Mouse (Mus musculus): ENCODE data around the gene Wwox. TPM values are rescaled to one million over a fixed set of nuclear protein-coding genes. Genes with fewer than 3 reads are reported as not detected.

The Wwox gene
- polyA plus RNA-seq, 1 experiment from 2014 or later: 20.2 TPM

- H3K9ac ChIP-seq (replicated peaks; ENCODE audit: low read length): no peak overlapping the region
- H3K27ac ChIP-seq (ENCODE audit: low read length): no peak overlapping the region
- WGBS: 82% methylated on average over 6 of the region's 6 CpGs
- no peaks in the 10 kb centered on the region for H3K36me3 ChIP-seq (ENCODE audit: insufficient read depth, low read length)
- no peak for ATAC-seq (ENCODE audit: low FRiP score, low TSS enrichment)
- peaks cover 5% of the 10 kb centered on the region; the same call in 1 of the 2 replicates for H3K4me1 ChIP-seq (ENCODE audit: insufficient read depth, low read length)
- no peak overlapping the region for H3K4me3 ChIP-seq (ENCODE audit: low read length)
- no peak overlapping the region for H3K4me2 ChIP-seq (replicated peaks; ENCODE audit: low read depth, low read length)
- no peaks in the 10 kb centered on the region for H3K27me3 ChIP-seq (ENCODE audit: insufficient read depth, low read length)
- H3K9me3 ChIP-seq (ENCODE audit: low read length): no peaks in the 10 kb centered on the region
These were observed 871.5 kb downstream of the Wwox start for GRCm38 (mm10) chr8:115311003-115311402.

GRCm38 (mm10) chr8:115312371-115312770, 872.9 kb downstream of the Wwox start:
- peaks cover 4% of the 10 kb centered on the region; the same call in 1 of the 2 replicates for H3K4me1 ChIP-seq (ENCODE audit: insufficient read depth, low read length)
- no peak overlapping the region for H3K9ac ChIP-seq (replicated peaks; ENCODE audit: low read length)
- no peaks in the 10 kb centered on the region for H3K27me3 ChIP-seq (ENCODE audit: insufficient read depth, low read length)
- no peak overlapping the region for H3K4me2 ChIP-seq (replicated peaks; ENCODE audit: low read depth, low read length)
- no peaks in the 10 kb centered on the region for H3K36me3 ChIP-seq (ENCODE audit: insufficient read depth, low read length)
- H3K4me3 ChIP-seq (ENCODE audit: low read length): no peak overlapping the region
- WGBS: 68% methylated on average over 2 of the region's 2 CpGs
- H3K9me3 ChIP-seq (ENCODE audit: low read length): no peaks in the 10 kb centered on the region
- ATAC-seq (ENCODE audit: low FRiP score, low TSS enrichment): no peak
- no peak overlapping the region for H3K27ac ChIP-seq (ENCODE audit: low read length)

GRCm38 (mm10) chr8:115322501-115322900, 883.0 kb downstream of the Wwox start:
- Histone ChIP-seq H3K27ac (ENCODE audit: low read length) (no peak overlapping the region), H3K4me3 (ENCODE audit: low read length) (no peak overlapping the region), H3K4me2 (replicated peaks; ENCODE audit: low read depth, low read length) (no peak overlapping the region), H3K4me1 (ENCODE audit: insufficient read depth, low read length) (no peaks in the 10 kb centered on the region), H3K27me3 (ENCODE audit: insufficient read depth, low read length) (no peaks in the 10 kb centered on the region), H3K9me3 (ENCODE audit: low read length) (no peaks in the 10 kb centered on the region), H3K9ac (replicated peaks; ENCODE audit: low read length) (no peak overlapping the region), H3K36me3 (ENCODE audit: insufficient read depth, low read length) (no peaks in the 10 kb centered on the region)
- no peak for ATAC-seq (ENCODE audit: low FRiP score, low TSS enrichment)
- WGBS: 90% methylated on average over 5 of the region's 5 CpGs

GRCm38 (mm10) chr8:115330671-115331070, 891.2 kb downstream of the Wwox start:
- Histone ChIP-seq H3K4me1 (ENCODE audit: insufficient read depth, low read length) (no peaks in the 10 kb centered on the region), H3K9me3 (ENCODE audit: low read length) (no peaks in the 10 kb centered on the region), H3K4me2 (replicated peaks; ENCODE audit: low read depth, low read length) (no peak overlapping the region), H3K4me3 (ENCODE audit: low read length) (no peak overlapping the region), H3K36me3 (ENCODE audit: insufficient read depth, low read length) (no peaks in the 10 kb centered on the region), H3K27ac (ENCODE audit: low read length) (no peak overlapping the region), H3K9ac (replicated peaks; ENCODE audit: low read length) (no peak overlapping the region), H3K27me3 (ENCODE audit: insufficient read depth, low read length) (no peaks in the 10 kb centered on the region)
- WGBS: 81% methylated on average over 11 of the region's 11 CpGs
- no peak for ATAC-seq (ENCODE audit: low FRiP score, low TSS enrichment)

GRCm38 (mm10) chr8:115333972-115334371, 894.5 kb downstream of the Wwox start:
- Histone ChIP-seq H3K9me3 (ENCODE audit: low read length) (no peaks in the 10 kb centered on the region), H3K27ac (ENCODE audit: low read length) (no peak overlapping the region), H3K36me3 (ENCODE audit: insufficient read depth, low read length) (no peaks in the 10 kb centered on the region), H3K4me1 (ENCODE audit: insufficient read depth, low read length) (no peaks in the 10 kb centered on the region), H3K4me2 (replicated peaks; ENCODE audit: low read depth, low read length) (no peak overlapping the region), H3K4me3 (ENCODE audit: low read length) (no peak overlapping the region), H3K9ac (replicated peaks; ENCODE audit: low read length) (no peak overlapping the region), H3K27me3 (ENCODE audit: insufficient read depth, low read length) (no peaks in the 10 kb centered on the region)
- no peak for ATAC-seq (ENCODE audit: low FRiP score, low TSS enrichment)
- 86% methylated on average over 3 of the region's 3 CpGs for WGBS

GRCm38 (mm10) chr8:115336361-115336760, 896.9 kb downstream of the Wwox start:
- Histone ChIP-seq H3K4me1 (ENCODE audit: insufficient read depth, low read length) (no peaks in the 10 kb centered on the region), H3K36me3 (ENCODE audit: insufficient read depth, low read length) (no peaks in the 10 kb centered on the region), H3K9ac (replicated peaks; ENCODE audit: low read length) (no peak overlapping the region), H3K4me3 (ENCODE audit: low read length) (no peak overlapping the region), H3K27me3 (ENCODE audit: insufficient read depth, low read length) (no peaks in the 10 kb centered on the region), H3K27ac (ENCODE audit: low read length) (no peak overlapping the region), H3K9me3 (ENCODE audit: low read length) (no peaks in the 10 kb centered on the region), H3K4me2 (replicated peaks; ENCODE audit: low read depth, low read length) (no peak overlapping the region)
- 88% methylated on average over 1 of the region's 1 CpGs for WGBS
- no peak for ATAC-seq (ENCODE audit: low FRiP score, low TSS enrichment)

- Histone ChIP-seq H3K4me2 (replicated peaks; ENCODE audit: low read depth, low read length) (no peak overlapping the region), H3K27ac (ENCODE audit: low read length) (no peak overlapping the region), H3K4me1 (ENCODE audit: insufficient read depth, low read length) (no peaks in the 10 kb centered on the region), H3K27me3 (ENCODE audit: insufficient read depth, low read length) (no peaks in the 10 kb centered on the region), H3K9ac (replicated peaks; ENCODE audit: low read length) (no peak overlapping the region), H3K9me3 (ENCODE audit: low read length) (no peaks in the 10 kb centered on the region), H3K4me3 (ENCODE audit: low read length) (no peak overlapping the region), H3K36me3 (ENCODE audit: insufficient read depth, low read length) (no peaks in the 10 kb centered on the region)
- 86% methylated on average over 6 of the region's 6 CpGs for WGBS
- no peak for ATAC-seq (ENCODE audit: low FRiP score, low TSS enrichment)
These were observed 909.2 kb downstream of the Wwox start for GRCm38 (mm10) chr8:115348704-115349103.

- 56% methylated on average over 6 of the region's 6 CpGs for WGBS
- H3K9ac ChIP-seq (replicated peaks; ENCODE audit: low read length): no peak overlapping the region
- no peak for ATAC-seq (ENCODE audit: low FRiP score, low TSS enrichment)
These were observed 911.3 kb downstream of the Wwox start for GRCm38 (mm10) chr8:115350707-115351106.

GRCm38 (mm10) chr8:115357663-115358335, 918.3 kb downstream of the Wwox start:
- H3K27me3 ChIP-seq (ENCODE audit: insufficient read depth, low read length): 0 out of 2 replicates have a peak, but pooled peaks cover 3% of the 10 kb centered on the region
- peak overlapping the region; percentile 29; the same call in 1 of the 2 replicates for H3K4me2 ChIP-seq (replicated peaks; ENCODE audit: low read depth, low read length)
- peaks cover 6% of the 10 kb centered on the region for H3K4me1 ChIP-seq (ENCODE audit: insufficient read depth, low read length)
- no peak overlapping the region for H3K27ac ChIP-seq (ENCODE audit: low read length)
- H3K4me3 ChIP-seq (ENCODE audit: low read length): no peak overlapping the region
- H3K9ac ChIP-seq (replicated peaks; ENCODE audit: low read length): no peak overlapping the region
- H3K9me3 ChIP-seq (ENCODE audit: low read length): peaks cover 15% of the 10 kb centered on the region
- 0 out of 2 replicates have a peak, but pooled peaks cover 3% of the 10 kb centered on the region for H3K36me3 ChIP-seq (ENCODE audit: insufficient read depth, low read length)
- WGBS: 38% methylated on average over 16 of the region's 16 CpGs
- ATAC-seq (ENCODE audit: low FRiP score, low TSS enrichment): no peak

More at GRCm38 (mm10) chr8:115350707-115351106, 911.3 kb downstream of the Wwox start:
- H3K27me3 ChIP-seq (ENCODE audit: insufficient read depth, low read length): no peaks in the 10 kb centered on the region
- H3K4me1 ChIP-seq (ENCODE audit: insufficient read depth, low read length): no peaks in the 10 kb centered on the region
- H3K4me2 ChIP-seq (replicated peaks; ENCODE audit: low read depth, low read length): no peak overlapping the region
- 0 out of 2 replicates have a peak, but pooled peaks cover 3% of the 10 kb centered on the region for H3K36me3 ChIP-seq (ENCODE audit: insufficient read depth, low read length)
- H3K4me3 ChIP-seq (ENCODE audit: low read length): no peak overlapping the region
- H3K9me3 ChIP-seq (ENCODE audit: low read length): peaks cover 9% of the 10 kb centered on the region; the same call in 1 of the 2 replicates
- no peak overlapping the region for H3K27ac ChIP-seq (ENCODE audit: low read length)

- H3K4me2 ChIP-seq (replicated peaks; ENCODE audit: low read depth, low read length): no peak overlapping the region
- H3K9ac ChIP-seq (replicated peaks; ENCODE audit: low read length): no peak overlapping the region
- peaks cover 15% of the 10 kb centered on the region for H3K9me3 ChIP-seq (ENCODE audit: low read length)
- H3K36me3 ChIP-seq (ENCODE audit: insufficient read depth, low read length): 0 out of 2 replicates have a peak, but pooled peaks cover 3% of the 10 kb centered on the region
- H3K27ac ChIP-seq (ENCODE audit: low read length): no peak overlapping the region
- ATAC-seq (ENCODE audit: low FRiP score, low TSS enrichment): no peak
- no peak overlapping the region for H3K4me3 ChIP-seq (ENCODE audit: low read length)
- WGBS: 91% methylated on average over 11 of the region's 11 CpGs
- H3K27me3 ChIP-seq (ENCODE audit: insufficient read depth, low read length): 0 out of 2 replicates have a peak, but pooled peaks cover 3% of the 10 kb centered on the region
- H3K4me1 ChIP-seq (ENCODE audit: insufficient read depth, low read length): peaks cover 6% of the 10 kb centered on the region
These were observed 919.0 kb downstream of the Wwox start for GRCm38 (mm10) chr8:115358481-115358880.

Data from kidney, embryonic 16.5 days (tissue).